ENCODE assay signal across 10 mouse cellular contexts in the genomic region with DNA sequence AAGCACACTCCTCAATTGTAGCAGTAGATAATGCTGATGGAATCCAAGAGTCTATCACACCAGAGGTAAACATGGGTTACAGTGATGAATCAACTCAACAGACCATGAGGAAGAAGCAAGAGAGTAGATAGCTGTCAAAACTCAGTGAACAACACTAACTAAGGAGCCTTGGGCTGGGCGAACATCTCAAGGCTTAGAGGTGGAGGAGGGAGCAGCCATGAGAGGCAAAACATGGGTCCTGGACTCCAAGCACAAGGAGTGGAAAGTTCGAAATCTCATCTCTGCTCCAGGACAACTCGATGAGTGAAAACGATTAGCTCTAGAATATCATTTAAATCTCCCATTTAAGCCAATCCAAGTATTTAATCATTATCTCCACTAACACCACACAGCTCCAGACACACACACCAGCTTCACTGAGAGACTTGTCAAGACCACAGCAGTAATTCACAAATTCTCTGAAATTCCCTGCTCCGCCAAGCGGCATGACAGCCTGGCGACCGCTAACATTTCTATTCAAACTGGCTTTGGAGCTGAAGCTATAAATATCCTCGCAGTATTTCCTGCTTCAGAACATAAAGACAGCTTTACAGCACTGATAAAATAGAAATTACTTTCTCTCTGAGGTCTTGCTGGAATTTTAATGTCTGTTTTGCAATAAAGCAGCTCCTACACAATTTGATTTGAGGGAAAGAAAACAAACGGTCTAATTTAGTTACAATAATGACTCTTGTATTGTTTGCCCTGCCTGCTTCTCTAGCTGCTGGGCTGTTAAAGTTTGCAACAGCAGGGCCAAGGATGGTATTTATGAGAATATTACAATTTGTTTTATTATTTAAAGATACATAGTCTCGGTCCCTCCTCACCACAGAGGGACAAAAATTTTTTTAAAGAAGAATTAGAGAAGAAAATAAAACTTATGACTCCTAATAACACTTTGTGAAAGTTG.
DNase-seq lines count a peak whose midpoint lies in the region; ATAC-seq and TF ChIP-seq lines count a peak whose summit lies in the region.
"Had no signal": no experiment of that assay in that cellular context is flagged by ENCODE, and none has a peak within 500 bp of the region (broad histone marks: within the 10 kb centered on the region; RNA-seq: fewer than 3 reads in every experiment).

No protein-coding gene starts in this region.

- intact Hi-C loops in heart, postnatal 36 days (cut with DNase I): no loop called here

- no peaks in the 10 kb centered on the region for H3K27me3 ChIP-seq in heart, postnatal 0 days (ENCODE audit: control insufficient read depth, insufficient read depth, low read length)
- no peaks in the 10 kb centered on the region for H3K27me3 ChIP-seq in liver, embryonic 12.5 days (replicated peaks)

- H3K4me2 ChIP-seq in heart, postnatal 0 days (ENCODE audit: low read depth, low read length): peak overlapping the region; percentile 36
- no peak overlapping the region for H3K4me2 ChIP-seq in liver, embryonic 12.5 days

- no peak overlapping the region for H3K9ac ChIP-seq in heart, postnatal 0 days (replicated peaks; ENCODE audit: low read depth, low read length)
- H3K9ac ChIP-seq in liver, embryonic 12.5 days: no peak overlapping the region

- H3K4me1 ChIP-seq in heart, postnatal 0 days (ENCODE audit: control insufficient read depth, insufficient read depth): no peaks in the 10 kb centered on the region
- no peaks in the 10 kb centered on the region for H3K4me1 ChIP-seq in liver, embryonic 12.5 days

- no peak overlapping the region for H3K4me3 ChIP-seq in heart, postnatal 0 days (ENCODE audit: low read depth, low read length)
- H3K4me3 ChIP-seq in liver, embryonic 12.5 days: no peak overlapping the region
- H3K4me3 ChIP-seq: myocyte had no signal

- no peak for ATAC-seq in heart, postnatal 0 days (ENCODE audit: insufficient read depth, low read depth)
- no peak for ATAC-seq in liver, embryonic 12.5 days

- DNase-seq in heart, postnatal 0 days (ENCODE audit: low spot score): peak; percentile 45
- DNase-seq in heart, postnatal 36 days: no peak
- peak; percentile 5 for DNase-seq in liver
- DNase-seq in embryo, embryonic 11.5 days (ENCODE audit: low read depth, low spot score): peak; percentile 11
- peak; percentile 69 for DNase-seq in mesoderm, embryonic 11.5 days (ENCODE audit: low read depth, low spot score)
- DNase-seq in cerebellum, postnatal 36 days: no peak
- DNase-seq in gastrocnemius, adult 18-20 months (ENCODE audit: low spot score): no peak
- DNase-seq: adrenal gland, postnatal 25 days had no signal

- no peak for TF ChIP-seq CTCF in heart, postnatal 0 days (IDR thresholded peaks at IDR 0.05; ENCODE audit: low read depth)

- H3K36me3 ChIP-seq in heart, postnatal 0 days (replicated peaks; ENCODE audit: control insufficient read depth, insufficient read depth, low read length): no peaks in the 10 kb centered on the region
- H3K36me3 ChIP-seq in liver, embryonic 12.5 days: no peaks in the 10 kb centered on the region

- H3K9me3 ChIP-seq in heart, postnatal 0 days (replicated peaks; ENCODE audit: control insufficient read depth, low read length): no peaks in the 10 kb centered on the region
- H3K9me3 ChIP-seq in liver, embryonic 12.5 days (replicated peaks): no peaks in the 10 kb centered on the region

- 32% methylated on average over 11 of the region's 11 CpGs for WGBS in heart, postnatal 0 days
- WGBS in liver, embryonic 12.5 days (ENCODE audit: insufficient replicate concordance): 55% methylated on average over 11 of the region's 11 CpGs

- TF ChIP-seq EP300 in heart, postnatal 0 days (IDR thresholded peaks at IDR 0.05; ENCODE audit: low read depth): no peak

- H3K27ac ChIP-seq in heart, postnatal 0 days (ENCODE audit: low read depth): no peak overlapping the region
- no peak overlapping the region for H3K27ac ChIP-seq in liver, embryonic 12.5 days

Comparison
In these comparisons a context has a peak if more than half of its experiments do, and no peak if none do; other contexts are left out.
1. DNase-seq: peak in heart, postnatal 0 days (single experiment), liver (single experiment), embryo, embryonic 11.5 days (single experiment) and mesoderm, embryonic 11.5 days (single experiment); none in heart, postnatal 36 days (0 of 2), cerebellum, postnatal 36 days (0 of 2) and gastrocnemius, adult 18-20 months (single experiment).